ENCODE assay signal across 11 mouse cellular contexts in the genomic region with DNA sequence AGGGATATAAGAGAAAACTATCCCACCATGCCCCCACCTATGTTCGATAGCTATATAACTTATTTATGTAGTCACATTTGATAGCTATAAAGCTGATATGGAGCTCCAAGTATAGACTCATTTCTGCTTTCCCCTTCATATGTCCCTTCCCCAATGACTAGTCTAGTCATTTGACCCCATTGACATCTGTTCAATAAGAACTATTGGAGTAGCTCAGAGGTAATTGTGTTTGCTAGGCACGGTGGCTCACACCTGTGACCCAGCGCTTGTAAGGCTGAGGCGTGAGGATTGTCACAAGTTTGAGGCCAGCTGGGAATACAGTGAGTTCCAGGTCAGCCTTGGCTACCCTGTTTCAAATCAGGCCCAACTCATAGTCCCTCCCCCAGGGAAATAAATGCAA.
A peak's percentile ranks its signal among the peaks of the same experiment; 100 is the strongest.
DNase-seq lines count a peak whose midpoint lies in the region; ATAC-seq lines count a peak whose summit lies in the region.
"Had no signal": no experiment of that assay in that cellular context is flagged by ENCODE, and none has a peak within 500 bp of the region (broad histone marks: within the 10 kb centered on the region; RNA-seq: fewer than 3 reads in every experiment).

No protein-coding gene starts in this region.

- no peaks in the 10 kb centered on the region for H3K36me3 ChIP-seq in kidney, embryonic 14.5 days (ENCODE audit: control insufficient read depth, insufficient read depth, low read length)
- no peaks in the 10 kb centered on the region for H3K36me3 ChIP-seq in kidney, embryonic 15.5 days
- no peaks in the 10 kb centered on the region for H3K36me3 ChIP-seq in forebrain, embryonic 15.5 days
- no peaks in the 10 kb centered on the region for H3K36me3 ChIP-seq in hindbrain, embryonic 16.5 days (ENCODE audit: control insufficient read depth, insufficient read depth, low read length)
- no peaks in the 10 kb centered on the region for H3K36me3 ChIP-seq in neural tube, embryonic 13.5 days
- H3K36me3 ChIP-seq: embryonic facial prominence, embryonic 13.5 days had no signal

- H3K27me3 ChIP-seq in kidney, embryonic 14.5 days (ENCODE audit: control insufficient read depth, insufficient read depth, low read length) = no peaks in the 10 kb centered on the region
- H3K27me3 ChIP-seq in kidney, embryonic 15.5 days = no peaks in the 10 kb centered on the region
- no peaks in the 10 kb centered on the region for H3K27me3 ChIP-seq in forebrain, embryonic 15.5 days
- no peaks in the 10 kb centered on the region for H3K27me3 ChIP-seq in hindbrain, embryonic 16.5 days (replicated peaks; ENCODE audit: control insufficient read depth, insufficient read depth, low read length)
- H3K27me3 ChIP-seq in neural tube, embryonic 13.5 days = no peaks in the 10 kb centered on the region
- H3K27me3 ChIP-seq: embryonic facial prominence, embryonic 13.5 days had no signal

- H3K27ac ChIP-seq in kidney, embryonic 14.5 days (ENCODE audit: low read depth, low read length) = no peak overlapping the region
- H3K27ac ChIP-seq in kidney, embryonic 15.5 days = no peak overlapping the region
- 0 out of 2 replicates have a peak overlapping the region, but pooled peaks have one; percentile 8 for H3K27ac ChIP-seq in forebrain, embryonic 15.5 days (replicated peaks)
- no peak overlapping the region for H3K27ac ChIP-seq in hindbrain, embryonic 16.5 days (ENCODE audit: low read depth, low read length)
- peak overlapping the region; percentile 57; the same call in 1 of the 2 replicates for H3K27ac ChIP-seq in neural tube, embryonic 13.5 days (replicated peaks)
- H3K27ac ChIP-seq: embryonic facial prominence, embryonic 13.5 days had no signal

- 0 out of 2 replicates have a peak, but pooled peaks have one; percentile 28 for ATAC-seq in kidney, embryonic 14.5 days (ENCODE audit: low FRiP score, low TSS enrichment)
- no peak for ATAC-seq in kidney, embryonic 15.5 days (replicated peaks; ENCODE audit: low FRiP score)
- ATAC-seq in forebrain, embryonic 15.5 days (replicated peaks) = peak; percentile 74
- ATAC-seq in hindbrain, embryonic 16.5 days = peak; percentile 70
- peak; percentile 52; the same call in 1 of the 2 replicates for ATAC-seq in neural tube, embryonic 13.5 days (ENCODE audit: low read depth)
- ATAC-seq: liver, postnatal 0 days had no signal

- DNase-seq in cerebellum, adult 11-12 months = no peak
- DNase-seq in lung, adult 18-20 months = no peak
- DNase-seq: adrenal gland, postnatal 10 days; cerebellum, adult 9-11 months; liver, postnatal 0 days had no signal

- no peaks in the 10 kb centered on the region for H3K9me3 ChIP-seq in kidney, embryonic 14.5 days (ENCODE audit: control insufficient read depth, low read length)
- H3K9me3 ChIP-seq in kidney, embryonic 15.5 days (replicated peaks) = no peaks in the 10 kb centered on the region
- H3K9me3 ChIP-seq in forebrain, embryonic 15.5 days = no peaks in the 10 kb centered on the region
- H3K9me3 ChIP-seq in hindbrain, embryonic 16.5 days (ENCODE audit: control insufficient read depth, low read length) = no peaks in the 10 kb centered on the region
- H3K9me3 ChIP-seq in neural tube, embryonic 13.5 days = no peaks in the 10 kb centered on the region
- H3K9me3 ChIP-seq: embryonic facial prominence, embryonic 13.5 days had no signal

- no peaks in the 10 kb centered on the region for H3K4me1 ChIP-seq in kidney, embryonic 14.5 days (ENCODE audit: control insufficient read depth, insufficient read depth, low read length)
- H3K4me1 ChIP-seq in kidney, embryonic 15.5 days = 0 out of 2 replicates have a peak, but pooled peaks cover 6% of the 10 kb centered on the region
- no peaks in the 10 kb centered on the region for H3K4me1 ChIP-seq in forebrain, embryonic 15.5 days
- H3K4me1 ChIP-seq in hindbrain, embryonic 16.5 days (ENCODE audit: control insufficient read depth, insufficient read depth, low read depth, low read length) = no peaks in the 10 kb centered on the region
- peaks cover 9% of the 10 kb centered on the region; the same call in 1 of the 2 replicates for H3K4me1 ChIP-seq in neural tube, embryonic 13.5 days (replicated peaks)

- H3K4me2 ChIP-seq in kidney, embryonic 14.5 days (replicated peaks; ENCODE audit: low read depth, low read length) = no peak overlapping the region
- no peak overlapping the region for H3K4me2 ChIP-seq in kidney, embryonic 15.5 days
- no peak overlapping the region for H3K4me2 ChIP-seq in forebrain, embryonic 15.5 days (replicated peaks)
- H3K4me2 ChIP-seq in hindbrain, embryonic 16.5 days (ENCODE audit: low read length) = no peak overlapping the region
- H3K4me2 ChIP-seq in neural tube, embryonic 13.5 days = no peak overlapping the region

- H3K4me3 ChIP-seq in kidney, embryonic 14.5 days (ENCODE audit: low read length) = no peak overlapping the region
- H3K4me3 ChIP-seq in kidney, embryonic 15.5 days (replicated peaks) = no peak overlapping the region
- H3K4me3 ChIP-seq in forebrain, embryonic 15.5 days = no peak overlapping the region
- H3K4me3 ChIP-seq in hindbrain, embryonic 16.5 days (ENCODE audit: low read length) = no peak overlapping the region
- H3K4me3 ChIP-seq in neural tube, embryonic 13.5 days = no peak overlapping the region
- H3K4me3 ChIP-seq: embryonic facial prominence, embryonic 13.5 days had no signal

- no peak overlapping the region for H3K9ac ChIP-seq in kidney, embryonic 14.5 days (ENCODE audit: low read depth, low read length)
- H3K9ac ChIP-seq in kidney, embryonic 15.5 days = no peak overlapping the region
- H3K9ac ChIP-seq in forebrain, embryonic 15.5 days (replicated peaks) = no peak overlapping the region
- no peak overlapping the region for H3K9ac ChIP-seq in hindbrain, embryonic 16.5 days (ENCODE audit: low read depth, low read length)
- no peak overlapping the region for H3K9ac ChIP-seq in neural tube, embryonic 13.5 days
- H3K9ac ChIP-seq: embryonic facial prominence, embryonic 13.5 days; liver, postnatal 0 days had no signal

- WGBS in kidney, embryonic 14.5 days = 87% methylated on average over 4 of the region's 4 CpGs
- WGBS in kidney, embryonic 15.5 days = 87% methylated on average over 4 of the region's 4 CpGs
- 86% methylated on average over 4 of the region's 4 CpGs for WGBS in forebrain, embryonic 15.5 days
- WGBS in hindbrain, embryonic 16.5 days = 75% methylated on average over 4 of the region's 4 CpGs
- 69% methylated on average over 4 of the region's 4 CpGs for WGBS in neural tube, embryonic 13.5 days

Comparison
In these comparisons a context has a peak if more than half of its experiments do, and no peak if none do; other contexts are left out.
1. H3K27ac ChIP-seq: peak in forebrain, embryonic 15.5 days (single experiment) and neural tube, embryonic 13.5 days (single experiment); none in kidney, embryonic 14.5 days (single experiment), kidney, embryonic 15.5 days (single experiment) and hindbrain, embryonic 16.5 days (single experiment).